Mouse (Mus musculus): ENCODE results near the gene Zfy1. TPM values are rescaled to one million over a fixed set of nuclear protein-coding genes. Genes with fewer than 3 reads are reported as not detected.
"Not testable (repeated sequence)": the region's sequence is repeated elsewhere in the genome, so short reads cannot be mapped to it uniquely, and the experiment has no call there.

Zfy1 gene
- total RNA-seq (2021): not detected

DNA sequence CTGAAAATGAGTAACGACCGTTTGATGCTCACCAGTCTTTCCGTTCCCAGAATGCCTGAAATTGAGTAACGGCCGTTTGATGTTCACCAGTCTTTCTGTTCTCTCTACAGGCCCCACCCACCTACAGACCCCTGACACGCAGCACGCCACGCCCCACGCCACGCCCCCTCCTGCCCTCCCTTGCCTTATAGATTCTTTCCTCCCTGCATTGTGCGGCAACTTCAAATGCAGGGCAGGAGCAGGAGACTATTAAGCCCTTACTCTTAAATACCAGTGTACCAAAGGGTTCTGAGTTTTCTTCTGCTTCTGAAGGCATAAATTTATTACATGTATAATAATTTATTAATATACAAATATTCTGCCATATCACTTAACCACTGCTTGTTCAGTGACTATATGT, at the start of gene Zfy1:
TSS of gene Zfy1 (minus strand) at position 101 of the 400 bp plus-strand sequence.
- DNase-seq (ENCODE audit: low spot score); intact Hi-C loops (cut with DNase I): not testable (repeated sequence)

DNA sequence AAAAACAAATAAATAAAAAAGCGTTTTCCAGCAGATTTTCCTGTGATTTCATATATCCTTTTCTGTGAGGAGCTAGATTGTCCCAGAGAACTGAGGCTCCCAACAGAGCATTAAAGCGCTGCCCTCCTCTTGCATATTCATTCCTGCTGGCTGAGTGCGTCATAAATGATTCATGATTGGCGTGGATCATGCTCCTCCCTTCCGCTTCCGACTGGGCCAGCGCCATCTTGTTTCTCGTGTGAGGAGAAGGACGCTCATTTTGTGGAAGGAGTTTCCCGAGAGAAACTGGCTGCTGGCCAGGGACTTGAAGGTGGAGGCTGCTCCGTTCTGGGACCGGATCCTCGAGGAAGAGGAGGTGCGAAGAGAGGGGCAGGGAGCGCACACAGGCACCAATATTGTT, 21.2 kb upstream of the Zfy1 start, which contains the start of gene Uba1y:
TSS of gene Uba1y (plus strand) at position 254 of the 400 bp plus-strand sequence.
- intact Hi-C loops (cut with DNase I): no loop called here
- DNase-seq (ENCODE audit: low spot score): no peak

DNA sequence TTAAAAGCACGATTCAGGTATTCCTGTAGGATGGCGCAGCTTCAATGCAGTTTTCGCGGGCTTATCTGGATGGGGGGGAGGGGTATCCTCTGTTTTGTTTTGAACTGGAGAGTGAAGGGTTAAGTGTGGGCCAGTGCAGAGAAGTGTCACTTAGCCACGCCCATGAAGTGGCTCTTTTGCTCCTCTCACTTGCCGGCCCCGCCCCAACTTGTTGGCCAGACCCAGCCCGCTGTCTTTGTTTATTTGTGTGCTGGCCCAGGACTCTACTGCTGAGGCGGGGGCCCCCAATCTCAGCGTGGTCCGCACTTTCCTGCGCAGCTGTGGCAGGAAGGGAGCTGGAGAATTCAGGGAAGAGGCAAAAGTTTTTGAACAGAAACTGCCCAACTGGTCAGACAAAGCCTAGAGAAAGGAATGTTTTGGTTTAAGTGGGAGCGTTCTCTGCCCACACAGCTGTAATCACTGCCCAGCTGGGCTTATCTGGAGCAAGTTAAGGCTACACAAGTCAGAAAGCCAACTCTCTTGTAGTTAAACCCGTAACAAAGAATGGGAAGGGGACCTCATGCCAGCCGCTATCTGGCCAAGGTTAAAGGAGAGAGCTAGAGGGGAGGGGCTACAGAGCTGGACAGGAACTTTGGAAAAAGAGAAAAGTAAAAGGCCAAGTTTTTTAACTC, 11.9 kb upstream of the Zfy1 start:
- intact Hi-C loops (cut with DNase I): no loop called here
- no peak for DNase-seq (ENCODE audit: low spot score)

Other genes with a start within 250 kb of the Zfy1 start
- not detected for gene Uba1y, start 21.2 kb upstream of the Zfy1 start, total RNA-seq (2021)
- gene Kdm5d, start 100.4 kb upstream of the Zfy1 start, total RNA-seq (2021): 1 to 10 TPM in 1 of 2 experiments, not detected in 1; 9.5 TPM
- 10 to 100 TPM in 1 of 2 experiments, not detected in 1; 56.5 TPM for gene Eif2s3y, start 213.1 kb upstream of the Zfy1 start, total RNA-seq (2021)